Mouse (Mus musculus) kidney, adult 2 months (tissue): Measurements from ENCODE around the gene Rtcb.

ENCODE experiments used
- CTCF ChIP-seq: fragments of 200-500 bp; conservative IDR thresholded peaks from 2 replicates; pipeline ENCODE4 v1.5.1; 2011; ENCODE audit warnings: low read depth, mild to moderate bottlenecking, control low read depth, low read length, moderate library complexity, mixed read lengths; ENCODE audit not compliant: insufficient read depth, insufficient read length
- POLR2A ChIP-seq: fragments of 200-500 bp; IDR thresholded peaks from one replicate; pipeline ENCODE4 v1.6.1; 2011; ENCODE audit warnings: low read depth, low read length, control low read depth

- TF ChIP-seq CTCF (no peak), POLR2A (no peak)
These were observed at the start of gene Rtcb for GRCm38 (mm10) chr10:85957464-85957950.
